Mouse (Mus musculus): ENCODE measurements around the gene Sp100.

GRCm38 (mm10) chr1:85757531-85758230 lies 107.9 kb downstream of the Sp100 start:
- no peak for TF ChIP-seq CTCF (IDR thresholded peaks at IDR 0.05; ENCODE audit: low read depth, low read length)
- TF ChIP-seq POLR2A (IDR thresholded peaks at IDR 0.05; ENCODE audit: borderline replicate concordance, low read depth, low read length), result no peak

Data from bone marrow macrophage, adult 2 months (primary cell).